Mouse (Mus musculus) R1 (cell line): ENCODE results near the gene Gm11034.
A peak's percentile ranks its signal among the peaks of the same experiment; 100 is the strongest.

Experiments
- DNase-seq: peaks from one replicate; pipeline ENCODE4 v3.0.0-alpha.2; 2018; ENCODE audit warnings: low read depth, low spot score

The Gm11034 gene

GRCm38 (mm10) chr8:72213536-72213935 lies at the start of gene Gm11034:
TSS of gene Gm11034 (minus strand) at chr8:72213636.
- no peak for DNase-seq

DNA sequence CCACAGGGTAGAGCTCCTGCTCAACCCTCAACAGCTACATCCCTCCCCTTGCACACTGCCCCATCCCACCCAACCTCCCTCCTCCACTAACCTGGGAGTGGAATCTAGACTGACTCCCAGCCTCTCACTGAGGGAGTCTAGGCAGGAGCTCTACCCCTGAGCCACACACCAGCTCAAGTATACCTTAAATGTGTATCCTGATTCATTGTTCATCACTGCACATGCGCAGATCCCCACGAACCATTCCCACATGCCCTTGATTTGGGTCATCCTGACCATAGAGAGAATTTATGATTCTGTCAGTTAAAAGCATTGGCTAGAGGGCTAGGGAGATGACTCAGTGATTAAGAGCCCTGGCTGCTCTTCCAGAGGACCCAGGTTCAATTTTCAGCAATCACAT lies 49.3 kb upstream of the Gm11034 start:
- no peak for DNase-seq

DNA sequence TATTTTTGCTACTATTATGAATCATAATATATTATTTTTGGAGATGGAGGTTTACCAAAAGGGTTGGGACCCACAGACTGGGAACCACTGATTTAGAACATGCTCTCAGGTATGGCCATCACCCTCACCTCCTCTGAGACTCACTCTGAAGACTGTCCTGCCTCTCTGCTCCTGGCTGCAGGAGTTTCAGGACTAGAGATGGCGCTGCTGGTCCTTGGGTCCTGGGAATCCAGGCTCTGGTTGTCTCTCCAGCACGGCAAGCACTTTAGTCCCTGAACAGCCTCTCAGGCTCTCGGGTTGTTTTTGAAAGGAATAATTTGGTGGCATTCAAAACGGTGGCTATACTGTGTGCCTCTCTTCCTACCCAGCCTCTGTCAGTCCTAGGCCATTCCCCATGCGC lies 48.4 kb upstream of the Gm11034 start:
- no peak for DNase-seq

GRCm38 (mm10) chr8:72261431-72261830 lies 48.0 kb upstream of the Gm11034 start:
- no peak for DNase-seq

DNA sequence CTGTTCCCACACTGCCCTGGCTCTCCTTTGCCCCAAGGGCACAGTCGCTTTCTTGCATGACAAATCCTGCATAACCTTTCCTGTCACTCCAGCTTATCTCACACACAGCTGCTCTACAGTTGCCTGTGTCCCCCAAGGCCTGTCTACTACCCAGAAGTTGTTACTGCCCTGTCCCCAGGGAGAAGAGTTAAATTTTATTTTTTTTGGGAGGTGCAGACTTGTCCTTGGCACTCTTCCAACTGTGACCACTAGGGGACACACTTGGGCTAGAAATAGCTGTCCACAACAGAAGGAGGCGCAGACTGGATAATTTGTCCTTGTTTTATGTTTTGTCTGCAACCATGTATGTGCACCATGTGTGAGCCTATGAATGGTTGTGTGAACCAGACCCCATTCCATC lies 47.6 kb upstream of the Gm11034 start:
- peak; percentile 70 for DNase-seq

GRCm38 (mm10) chr8:72260585-72260984 lies 47.1 kb upstream of the Gm11034 start:
- DNase-seq: no peak

DNA sequence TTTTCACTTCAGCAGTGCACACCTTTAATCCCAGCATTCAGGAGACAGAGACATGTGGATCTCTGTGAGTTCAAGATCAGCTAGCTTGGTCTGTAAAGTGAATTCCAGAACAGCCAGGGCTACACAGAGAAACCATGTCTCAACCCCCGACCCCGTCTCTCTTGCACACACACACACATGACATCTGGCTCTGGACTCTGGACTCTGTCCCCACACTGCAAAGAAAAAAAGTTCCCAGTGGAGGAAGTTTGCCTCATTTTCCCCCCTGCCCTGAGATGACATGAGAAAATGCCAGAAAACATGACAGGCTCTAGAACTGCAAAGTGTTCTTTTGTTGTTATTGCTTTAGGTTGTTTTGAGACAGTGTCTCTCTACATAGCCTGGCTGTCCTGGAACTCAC lies 46.4 kb upstream of the Gm11034 start:
- DNase-seq: no peak

DNA sequence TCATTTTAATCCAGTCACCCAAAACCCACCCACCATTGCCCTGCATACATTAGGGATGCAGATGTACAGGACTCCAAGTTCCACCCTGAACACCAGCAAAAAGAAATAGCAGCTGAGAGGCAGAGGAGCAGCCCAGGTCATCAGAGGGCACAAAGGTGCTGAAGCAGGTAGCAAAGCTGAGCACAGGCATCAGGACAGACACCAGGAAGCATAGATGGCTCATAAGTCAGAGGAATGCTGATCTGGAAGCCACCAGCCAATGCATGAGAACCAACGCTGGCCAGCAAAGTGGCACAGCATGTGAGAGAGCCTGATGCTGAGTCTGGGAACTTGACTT lies 44.4 kb upstream of the Gm11034 start:
- no peak for DNase-seq

DNA sequence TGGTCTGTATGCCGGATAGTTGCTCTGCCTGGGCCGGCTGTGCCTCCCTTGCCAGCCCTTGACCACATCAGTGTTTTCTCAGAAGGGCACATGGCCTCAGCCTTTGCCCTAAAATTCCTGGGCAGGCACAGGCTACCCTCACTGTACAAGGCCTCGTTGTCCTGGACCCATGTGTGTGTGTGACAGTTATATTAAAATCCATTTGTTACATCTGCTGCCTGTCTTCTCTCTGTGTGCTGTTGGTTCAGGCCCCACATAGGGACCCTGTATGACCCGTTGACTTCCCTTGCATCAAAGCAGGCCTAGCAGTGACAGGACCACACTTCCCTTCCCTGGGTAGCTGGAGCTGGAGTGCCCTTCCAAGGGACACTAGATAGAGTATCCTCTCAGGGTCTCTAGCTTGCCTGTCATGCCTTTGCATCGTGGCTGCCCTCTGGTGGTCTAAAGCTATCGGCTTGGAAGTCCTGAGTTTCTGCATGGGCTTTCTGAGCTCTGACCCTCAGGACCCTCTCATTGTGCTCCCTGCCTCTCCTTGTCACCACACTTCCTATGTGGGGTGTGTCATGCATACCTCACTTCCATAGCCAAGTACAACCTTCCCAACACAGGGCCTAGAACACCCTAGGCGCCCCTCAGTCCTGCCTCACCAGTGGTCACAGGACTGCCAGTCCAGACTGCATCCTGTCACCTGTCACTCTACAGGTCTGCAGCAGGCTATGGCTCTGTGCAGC lies 43.9 kb upstream of the Gm11034 start:
- DNase-seq: peak; percentile 67

- DNase-seq: no peak
These were observed 31.2 kb upstream of the Gm11034 start for GRCm38 (mm10) chr8:72244610-72245009.

GRCm38 (mm10) chr8:72242226-72242625 lies 28.8 kb upstream of the Gm11034 start:
- no peak for DNase-seq

GRCm38 (mm10) chr8:72240951-72241350 lies 27.5 kb upstream of the Gm11034 start:
- DNase-seq: no peak

- no peak for DNase-seq
These were observed 26.9 kb upstream of the Gm11034 start for GRCm38 (mm10) chr8:72240403-72240763.

- DNase-seq: peak; percentile 99
These were observed 26.3 kb upstream of the Gm11034 start, which contains the start of gene Ap1m1 for GRCm38 (mm10) chr8:72239499-72240402. TSS of gene Ap1m1 (plus strand) at chr8:72240018.

GRCm38 (mm10) chr8:72222656-72223055 lies 9.2 kb upstream of the Gm11034 start:
- DNase-seq: no peak

GRCm38 (mm10) chr8:72220758-72221157 lies 7.3 kb upstream of the Gm11034 start:
- DNase-seq: peak; percentile 41

- peak; percentile 99 for DNase-seq
These were observed 6.3 kb upstream of the Gm11034 start, which contains the start of gene Fam32a for GRCm38 (mm10) chr8:72219541-72220363. TSS of gene Fam32a (plus strand) at chr8:72219730.

- DNase-seq: peak; percentile 10
These were observed 5.5 kb upstream of the Gm11034 start for GRCm38 (mm10) chr8:72218781-72219540.

GRCm38 (mm10) chr8:72215871-72216270 lies 2.4 kb upstream of the Gm11034 start:
- no peak for DNase-seq

- peak; percentile 26 for DNase-seq
These were observed 1.6 kb upstream of the Gm11034 start for GRCm38 (mm10) chr8:72215060-72215459.

GRCm38 (mm10) chr8:72212751-72213150 lies 685 bp downstream of the Gm11034 start, which contains the start of gene Cib3:
TSS of gene Cib3 (minus strand) at chr8:72212837.
- DNase-seq: no peak
